Mouse (Mus musculus): ENCODE measurements around the gene Kras. TPM values are rescaled to one million over a fixed set of nuclear protein-coding genes. Genes with fewer than 3 reads are reported as not detected.

Gene Kras
- polyA plus RNA-seq, 1 experiment from 2014 or later: 130 TPM

- no peak overlapping the region for H3K4me2 ChIP-seq (ENCODE audit: low read length)
- no peaks in the 10 kb centered on the region for H3K36me3 ChIP-seq (ENCODE audit: control insufficient read depth, insufficient read depth)
- no peaks in the 10 kb centered on the region for H3K4me1 ChIP-seq (replicated peaks; ENCODE audit: control insufficient read depth, insufficient read depth, low read length)
- H3K27me3 ChIP-seq (replicated peaks; ENCODE audit: control insufficient read depth, insufficient read depth, low read length): no peaks in the 10 kb centered on the region
- no peak overlapping the region for H3K27ac ChIP-seq (ENCODE audit: low read length)
- WGBS: 90% methylated on average over 6 of the region's 6 CpGs
- no peak for ATAC-seq
- no peaks in the 10 kb centered on the region for H3K9me3 ChIP-seq (ENCODE audit: control insufficient read depth, low read length)
- H3K9ac ChIP-seq (replicated peaks; ENCODE audit: low read depth, low read length): no peak overlapping the region
- H3K4me3 ChIP-seq (replicated peaks; ENCODE audit: low read length): no peak overlapping the region
Measured at GRCm38 (mm10) chr6:145204440-145204839, 45.6 kb downstream of the Kras start.

- no peak overlapping the region for H3K4me2 ChIP-seq (ENCODE audit: low read length)
- H3K36me3 ChIP-seq (ENCODE audit: control insufficient read depth, insufficient read depth): no peaks in the 10 kb centered on the region
- no peak overlapping the region for H3K4me3 ChIP-seq (replicated peaks; ENCODE audit: low read length)
- no peaks in the 10 kb centered on the region for H3K27me3 ChIP-seq (replicated peaks; ENCODE audit: control insufficient read depth, insufficient read depth, low read length)
- no peak overlapping the region for H3K27ac ChIP-seq (ENCODE audit: low read length)
- no peak overlapping the region for H3K9ac ChIP-seq (replicated peaks; ENCODE audit: low read depth, low read length)
- H3K9me3 ChIP-seq (ENCODE audit: control insufficient read depth, low read length): no peaks in the 10 kb centered on the region
- WGBS: 87% methylated on average over 13 of the region's 13 CpGs
- ATAC-seq: no peak
- H3K4me1 ChIP-seq (replicated peaks; ENCODE audit: control insufficient read depth, insufficient read depth, low read length): no peaks in the 10 kb centered on the region
Measured at GRCm38 (mm10) chr6:145202432-145203125, 47.5 kb downstream of the Kras start.

GRCm38 (mm10) chr6:145197949-145198686, 51.9 kb downstream of the Kras start:
- no peak overlapping the region for H3K9ac ChIP-seq (replicated peaks; ENCODE audit: low read depth, low read length)
- no peaks in the 10 kb centered on the region for H3K4me1 ChIP-seq (replicated peaks; ENCODE audit: control insufficient read depth, insufficient read depth, low read length)
- H3K27ac ChIP-seq (ENCODE audit: low read length): no peak overlapping the region
- H3K4me3 ChIP-seq (replicated peaks; ENCODE audit: low read length): no peak overlapping the region
- H3K4me2 ChIP-seq (ENCODE audit: low read length): no peak overlapping the region
- H3K9me3 ChIP-seq (ENCODE audit: control insufficient read depth, low read length): no peaks in the 10 kb centered on the region
- no peaks in the 10 kb centered on the region for H3K36me3 ChIP-seq (ENCODE audit: control insufficient read depth, insufficient read depth)
- WGBS: 95% methylated on average over 8 of the region's 8 CpGs
- no peaks in the 10 kb centered on the region for H3K27me3 ChIP-seq (replicated peaks; ENCODE audit: control insufficient read depth, insufficient read depth, low read length)
- ATAC-seq: no peak

- Histone ChIP-seq H3K36me3 (ENCODE audit: control insufficient read depth, insufficient read depth) (no peaks in the 10 kb centered on the region), H3K4me3 (replicated peaks; ENCODE audit: low read length) (no peak overlapping the region), H3K27me3 (replicated peaks; ENCODE audit: control insufficient read depth, insufficient read depth, low read length) (no peaks in the 10 kb centered on the region), H3K9ac (replicated peaks; ENCODE audit: low read depth, low read length) (no peak overlapping the region), H3K27ac (ENCODE audit: low read length) (no peak overlapping the region), H3K9me3 (ENCODE audit: control insufficient read depth, low read length) (no peaks in the 10 kb centered on the region), H3K4me1 (replicated peaks; ENCODE audit: control insufficient read depth, insufficient read depth, low read length) (no peaks in the 10 kb centered on the region), H3K4me2 (ENCODE audit: low read length) (no peak overlapping the region)
- 85% methylated on average over 11 of the region's 11 CpGs for WGBS
- ATAC-seq: no peak
Measured at GRCm38 (mm10) chr6:145193446-145193845, 56.6 kb downstream of the Kras start.

- Histone ChIP-seq H3K36me3 (ENCODE audit: control insufficient read depth, insufficient read depth) (no peaks in the 10 kb centered on the region), H3K4me3 (replicated peaks; ENCODE audit: low read length) (no peak overlapping the region), H3K4me1 (replicated peaks; ENCODE audit: control insufficient read depth, insufficient read depth, low read length) (no peaks in the 10 kb centered on the region), H3K9ac (replicated peaks; ENCODE audit: low read depth, low read length) (no peak overlapping the region), H3K27me3 (replicated peaks; ENCODE audit: control insufficient read depth, insufficient read depth, low read length) (no peaks in the 10 kb centered on the region), H3K9me3 (ENCODE audit: control insufficient read depth, low read length) (no peaks in the 10 kb centered on the region), H3K27ac (ENCODE audit: low read length) (no peak overlapping the region), H3K4me2 (ENCODE audit: low read length) (no peak overlapping the region)
- 86% methylated on average over 3 of the region's 3 CpGs for WGBS
- no peak for ATAC-seq
Measured at GRCm38 (mm10) chr6:145193038-145193437, 57.0 kb downstream of the Kras start.

GRCm38 (mm10) chr6:145187093-145188088, 62.6 kb downstream of the Kras start:
- H3K9me3 ChIP-seq (ENCODE audit: control insufficient read depth, low read length): no peaks in the 10 kb centered on the region
- H3K27ac ChIP-seq (ENCODE audit: low read length): 0 out of 2 replicates have a peak overlapping the region, but pooled peaks have one; percentile 7
- H3K36me3 ChIP-seq (ENCODE audit: control insufficient read depth, insufficient read depth): no peaks in the 10 kb centered on the region
- peak overlapping the region; percentile 26; the same call in 1 of the 2 replicates for H3K9ac ChIP-seq (replicated peaks; ENCODE audit: low read depth, low read length)
- peak overlapping the region; percentile 32 for H3K4me3 ChIP-seq (replicated peaks; ENCODE audit: low read length)
- WGBS: 57% methylated on average over 27 of the region's 27 CpGs
- peak overlapping the region; percentile 47 for H3K4me2 ChIP-seq (ENCODE audit: low read length)
- no peaks in the 10 kb centered on the region for H3K27me3 ChIP-seq (replicated peaks; ENCODE audit: control insufficient read depth, insufficient read depth, low read length)
- H3K4me1 ChIP-seq (replicated peaks; ENCODE audit: control insufficient read depth, insufficient read depth, low read length): no peaks in the 10 kb centered on the region
- ATAC-seq: peak; percentile 85

GRCm38 (mm10) chr6:145186096-145186495, 63.9 kb downstream of the Kras start:
- ATAC-seq: no peak
- H3K4me2 ChIP-seq (ENCODE audit: low read length): no peak overlapping the region
- no peaks in the 10 kb centered on the region for H3K9me3 ChIP-seq (ENCODE audit: control insufficient read depth, low read length)
- WGBS: 63% methylated on average over 1 of the region's 1 CpGs
- no peaks in the 10 kb centered on the region for H3K36me3 ChIP-seq (ENCODE audit: control insufficient read depth, insufficient read depth)
- H3K4me1 ChIP-seq (replicated peaks; ENCODE audit: control insufficient read depth, insufficient read depth, low read length): no peaks in the 10 kb centered on the region
- no peaks in the 10 kb centered on the region for H3K27me3 ChIP-seq (replicated peaks; ENCODE audit: control insufficient read depth, insufficient read depth, low read length)
- H3K4me3 ChIP-seq (replicated peaks; ENCODE audit: low read length): no peak overlapping the region
- H3K9ac ChIP-seq (replicated peaks; ENCODE audit: low read depth, low read length): no peak overlapping the region
- no peak overlapping the region for H3K27ac ChIP-seq (ENCODE audit: low read length)

- no peaks in the 10 kb centered on the region for H3K4me1 ChIP-seq (replicated peaks; ENCODE audit: control insufficient read depth, insufficient read depth, low read length)
- no peaks in the 10 kb centered on the region for H3K9me3 ChIP-seq (ENCODE audit: control insufficient read depth, low read length)
- H3K4me3 ChIP-seq (replicated peaks; ENCODE audit: low read length): no peak overlapping the region
- H3K36me3 ChIP-seq (ENCODE audit: control insufficient read depth, insufficient read depth): no peaks in the 10 kb centered on the region
- H3K27ac ChIP-seq (ENCODE audit: low read length): no peak overlapping the region
- 75% methylated on average over 8 of the region's 8 CpGs for WGBS
- no peak overlapping the region for H3K9ac ChIP-seq (replicated peaks; ENCODE audit: low read depth, low read length)
- H3K27me3 ChIP-seq (replicated peaks; ENCODE audit: control insufficient read depth, insufficient read depth, low read length): no peaks in the 10 kb centered on the region
- no peak for ATAC-seq
- H3K4me2 ChIP-seq (ENCODE audit: low read length): no peak overlapping the region
Measured at GRCm38 (mm10) chr6:145182044-145182443, 68.0 kb downstream of the Kras start.

GRCm38 (mm10) chr6:145179665-145180064, 70.4 kb downstream of the Kras start:
- Histone ChIP-seq H3K4me2 (ENCODE audit: low read length) (no peak overlapping the region), H3K27me3 (replicated peaks; ENCODE audit: control insufficient read depth, insufficient read depth, low read length) (0 out of 2 replicates have a peak, but pooled peaks cover 3% of the 10 kb centered on the region), H3K27ac (ENCODE audit: low read length) (no peak overlapping the region), H3K36me3 (ENCODE audit: control insufficient read depth, insufficient read depth) (no peaks in the 10 kb centered on the region), H3K4me1 (replicated peaks; ENCODE audit: control insufficient read depth, insufficient read depth, low read length) (no peaks in the 10 kb centered on the region; the same call in 1 of the 2 replicates), H3K9ac (replicated peaks; ENCODE audit: low read depth, low read length) (no peak overlapping the region), H3K4me3 (replicated peaks; ENCODE audit: low read length) (no peak overlapping the region), H3K9me3 (ENCODE audit: control insufficient read depth, low read length) (no peaks in the 10 kb centered on the region)
- WGBS: 27% methylated on average over 6 of the region's 6 CpGs
- ATAC-seq: no peak

All from forebrain, embryonic 16.5 days (tissue).